Mouse (Mus musculus): ENCODE data around the gene Def6. TPM values are rescaled to one million over a fixed set of nuclear protein-coding genes. Genes with fewer than 3 reads are reported as not detected.

Gene Def6
- total RNA-seq, 2 experiments from 2014 or later = 4.3 to 6.7 TPM

DNA sequence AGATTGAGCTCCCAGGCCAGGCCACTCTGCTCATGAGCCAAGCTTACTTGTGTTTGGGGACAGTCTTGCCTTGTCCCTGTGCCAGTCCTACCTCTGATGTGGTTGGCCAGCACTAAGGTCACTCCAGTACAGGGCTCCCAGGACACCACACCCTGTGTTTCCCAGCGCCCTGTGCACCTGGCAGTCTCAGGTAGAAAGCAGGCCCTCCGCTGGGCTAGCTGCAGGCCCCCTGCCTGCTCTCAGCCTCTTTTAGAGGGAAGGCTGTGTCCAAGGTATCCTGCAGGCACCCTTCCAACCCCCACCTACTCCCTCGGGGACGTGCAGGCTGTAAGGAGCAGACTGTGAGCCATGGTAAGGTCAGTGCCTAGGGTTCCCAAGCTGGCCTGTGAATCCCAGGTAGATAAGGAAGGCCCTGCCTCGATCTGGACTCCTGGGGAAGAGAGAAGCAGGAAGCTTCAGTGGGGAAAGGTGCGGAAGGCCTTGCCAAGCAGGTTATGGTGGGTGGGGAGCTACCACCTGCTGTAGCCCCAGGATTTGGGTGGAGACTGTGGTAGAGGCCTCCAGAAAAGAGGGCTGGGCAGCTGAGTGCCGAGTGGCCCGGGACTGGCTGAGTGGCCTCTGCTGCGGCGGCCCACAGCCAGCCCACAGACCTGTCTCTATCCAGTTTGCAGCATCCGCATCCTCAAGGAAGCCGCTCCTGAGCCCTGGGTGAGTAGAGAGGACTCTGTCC, 64.1 kb downstream of the Def6 start:
- DNase-seq (ENCODE audit: low spot score in 2 of 2) = no peak

- no peak for DNase-seq (ENCODE audit: low spot score in 2 of 2)
Observed at GRCm38 (mm10) chr17:28272281-28272680, 64.7 kb downstream of the Def6 start.

- DNase-seq (ENCODE audit: low spot score in 2 of 2) = no peak
Observed at GRCm38 (mm10) chr17:28272837-28273236, 65.3 kb downstream of the Def6 start.

GRCm38 (mm10) chr17:28274739-28275138, 67.2 kb downstream of the Def6 start:
- no peak for DNase-seq (ENCODE audit: low spot score in 2 of 2)

DNA sequence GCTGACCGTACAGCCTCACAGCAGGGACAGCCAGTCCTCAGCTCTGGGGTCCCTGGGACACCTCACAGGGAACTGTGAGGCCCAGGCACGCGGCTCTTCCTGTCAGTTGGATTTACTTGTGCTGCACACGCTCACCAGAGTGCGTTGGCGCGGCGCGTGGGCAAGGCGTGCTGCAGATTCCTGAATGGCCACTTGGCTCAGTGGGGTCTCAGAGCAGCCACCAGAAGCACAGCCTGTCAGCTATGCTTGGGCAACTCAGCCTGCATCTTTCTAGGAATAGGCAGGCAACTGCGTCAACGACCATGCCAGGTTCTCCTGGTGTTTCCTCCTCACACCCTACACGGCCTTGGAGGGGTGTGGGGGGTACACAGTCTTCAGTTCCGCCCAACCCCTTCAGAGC, 69.6 kb downstream of the Def6 start:
- DNase-seq (ENCODE audit: low spot score in 2 of 2) = no peak

GRCm38 (mm10) chr17:28277721-28278120, 70.1 kb downstream of the Def6 start:
- no peak for DNase-seq (ENCODE audit: low spot score in 2 of 2)

- no peak for DNase-seq (ENCODE audit: low spot score in 2 of 2)
Observed at GRCm38 (mm10) chr17:28278156-28278555, 70.6 kb downstream of the Def6 start.

Other genes with a start within 250 kb of the Def6 start
- gene Tcp11, start 127.1 kb upstream of the Def6 start, total RNA-seq (2021) = 1 to 10 TPM in 1 of 2 experiments, under 1 TPM in 1; 0.31 to 3.3 TPM
- gene Scube3, start 65.6 kb upstream of the Def6 start, total RNA-seq (2021) = 10 to 100 TPM; 45.5 to 55.6 TPM
- gene Zfp523, start 30.6 kb upstream of the Def6 start, total RNA-seq (2021) = 10 to 100 TPM; 54.7 to 56.9 TPM
- 10 to 100 TPM; 27.1 to 33.6 TPM for gene Ppard, start 24.9 kb downstream of the Def6 start, total RNA-seq (2021)
- gene Fance, start 105.7 kb downstream of the Def6 start, total RNA-seq (2021) = 10 to 100 TPM; 38.6 to 49.3 TPM
- gene Rpl10a, start 120.7 kb downstream of the Def6 start, total RNA-seq (2021) = 1,000 to 10,000 TPM; 1,198 to 1,213 TPM
- 10 to 100 TPM; 23.8 to 27.5 TPM for gene Tead3, start 143.0 kb downstream of the Def6 start, total RNA-seq (2021)
- gene Tulp1, start 157.4 kb downstream of the Def6 start, total RNA-seq (2021) = 1 to 10 TPM in 1 of 2 experiments, under 1 TPM in 1; 0.62 to 1.5 TPM